Mouse (Mus musculus): Measurements from ENCODE around the gene Slc22a19. TPM values are rescaled to one million over a fixed set of nuclear protein-coding genes. Genes with fewer than 3 reads are reported as not detected.
"Not testable (repeated sequence)": the region's sequence is repeated elsewhere in the genome, so short reads cannot be mapped to it uniquely, and the experiment has no call there.

The Slc22a19 gene
- 6.9 and 7.6 TPM in 2 replicates for polyA plus RNA-seq (2015; fragmentation: Nextera tagmentation; extraction: Ambion mirVana)

GRCm38 (mm10) chr19:7711148-7711547 is at the start of gene Slc22a19:
TSS of gene Slc22a19 (minus strand) at chr19:7711310.
- H3K9me3 ChIP-seq (replicated peaks), result no peaks in the 10 kb centered on the region
- H3K36me3 ChIP-seq, result no peaks in the 10 kb centered on the region
- no peak within 1 kb of the TSS for H3K9ac ChIP-seq
- H3K27ac ChIP-seq, result no peak within 1 kb of the TSS
- no peaks in the 10 kb centered on the region for H3K4me1 ChIP-seq
- no peak within 1 kb of the TSS for H3K4me3 ChIP-seq (replicated peaks)
- ATAC-seq (replicated peaks; ENCODE audit: low FRiP score), result no peak
- H3K27me3 ChIP-seq, result no peaks in the 10 kb centered on the region
- H3K4me2 ChIP-seq, result no peak within 1 kb of the TSS

DNA sequence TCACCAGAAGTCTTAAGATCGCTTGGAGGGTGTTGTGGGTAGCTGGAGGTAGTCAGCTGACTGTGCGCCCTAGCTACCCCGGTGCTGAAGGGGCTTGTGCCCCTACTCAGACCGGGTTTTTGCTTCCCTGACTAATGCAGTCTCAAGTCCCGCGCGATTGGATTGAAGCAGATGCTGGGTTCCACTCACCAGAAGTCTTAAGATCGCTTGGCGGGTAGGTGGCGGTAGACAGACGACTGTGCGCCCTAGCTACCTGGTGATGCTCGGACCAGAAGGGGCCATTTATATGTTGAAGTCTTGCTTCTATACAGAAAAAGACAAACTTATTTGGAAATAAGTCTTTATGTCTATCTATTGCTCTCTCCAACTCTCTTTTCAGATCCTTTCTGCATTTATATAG is 42.3 kb upstream of the Slc22a19 start:
- H3K9me3 ChIP-seq (replicated peaks); H3K36me3 ChIP-seq; H3K27ac ChIP-seq; H3K4me3 ChIP-seq (replicated peaks); ATAC-seq (replicated peaks; ENCODE audit: low FRiP score); H3K4me1 ChIP-seq; H3K27me3 ChIP-seq; H3K9ac ChIP-seq; H3K4me2 ChIP-seq: not testable (repeated sequence)
- 68% methylated on average over 13 of the region's 13 CpGs for WGBS

- Histone ChIP-seq H3K27ac (no peak overlapping the region), H3K36me3 (no peaks in the 10 kb centered on the region), H3K27me3 (no peaks in the 10 kb centered on the region), H3K4me1 (no peaks in the 10 kb centered on the region), H3K4me3 (replicated peaks) (no peak overlapping the region), H3K9ac (no peak overlapping the region), H3K9me3 (replicated peaks) (no peaks in the 10 kb centered on the region), H3K4me2 (no peak overlapping the region)
- ATAC-seq (replicated peaks; ENCODE audit: low FRiP score), result no peak
- WGBS, result 38% methylated on average over 1 of the region's 1 CpGs
These were observed 18.4 kb upstream of the Slc22a19 start for GRCm38 (mm10) chr19:7729543-7729942.

- not testable (repeated sequence) for ATAC-seq (replicated peaks; ENCODE audit: low FRiP score); H3K9me3 ChIP-seq (replicated peaks); H3K36me3 ChIP-seq; H3K4me3 ChIP-seq (replicated peaks); H3K27ac ChIP-seq; H3K27me3 ChIP-seq; H3K4me1 ChIP-seq; H3K9ac ChIP-seq; H3K4me2 ChIP-seq
- 70% methylated on average over 3 of the region's 3 CpGs for WGBS
These were observed 18.0 kb downstream of the Slc22a19 start for GRCm38 (mm10) chr19:7693104-7693503.

GRCm38 (mm10) chr19:7691259-7691658 is 19.9 kb downstream of the Slc22a19 start:
- Histone ChIP-seq H3K4me2 (no peak overlapping the region), H3K4me1 (no peaks in the 10 kb centered on the region), H3K4me3 (replicated peaks) (no peak overlapping the region), H3K27ac (no peak overlapping the region), H3K9me3 (replicated peaks) (no peaks in the 10 kb centered on the region), H3K27me3 (no peaks in the 10 kb centered on the region), H3K36me3 (no peaks in the 10 kb centered on the region), H3K9ac (no peak overlapping the region)
- ATAC-seq (replicated peaks; ENCODE audit: low FRiP score), result no peak
- WGBS, result 84% methylated on average over 2 of the region's 2 CpGs

DNA sequence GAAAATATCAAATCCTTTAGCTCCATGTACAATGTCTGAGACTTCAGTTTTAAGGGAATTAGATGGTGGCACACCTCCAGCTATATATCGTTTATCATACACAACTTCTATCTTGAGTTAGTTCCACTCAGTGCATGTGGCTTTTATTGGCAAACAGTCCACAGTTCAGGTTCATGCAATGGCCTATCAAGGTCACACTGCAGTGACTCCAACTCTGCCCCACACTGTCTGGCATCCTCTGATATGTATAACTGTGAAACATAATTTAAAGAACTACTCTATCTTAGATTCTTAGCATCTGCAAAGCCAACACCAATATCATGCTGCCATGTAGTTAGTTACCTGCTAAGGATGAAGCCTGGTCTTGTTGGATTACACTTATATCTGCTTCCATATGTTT is 23.1 kb downstream of the Slc22a19 start:
- ATAC-seq (replicated peaks; ENCODE audit: low FRiP score), result no peak
- Histone ChIP-seq H3K27ac (no peak overlapping the region), H3K9me3 (replicated peaks) (no peaks in the 10 kb centered on the region), H3K9ac (no peak overlapping the region), H3K27me3 (no peaks in the 10 kb centered on the region), H3K4me2 (no peak overlapping the region), H3K36me3 (no peaks in the 10 kb centered on the region), H3K4me1 (no peaks in the 10 kb centered on the region), H3K4me3 (replicated peaks) (no peak overlapping the region)
- 89% methylated on average over 1 of the region's 1 CpGs for WGBS

GRCm38 (mm10) chr19:7672033-7672432 is 39.1 kb downstream of the Slc22a19 start:
- Histone ChIP-seq H3K4me2 (no peak overlapping the region), H3K9ac (no peak overlapping the region), H3K36me3 (no peaks in the 10 kb centered on the region), H3K9me3 (replicated peaks) (no peaks in the 10 kb centered on the region), H3K4me1 (no peaks in the 10 kb centered on the region), H3K27me3 (no peaks in the 10 kb centered on the region), H3K4me3 (replicated peaks) (no peak overlapping the region), H3K27ac (no peak overlapping the region)
- ATAC-seq (replicated peaks; ENCODE audit: low FRiP score), result no peak
- 14% methylated on average over 1 of the region's 1 CpGs for WGBS

- no peak overlapping the region for H3K9ac ChIP-seq
- no peaks in the 10 kb centered on the region for H3K36me3 ChIP-seq
- H3K9me3 ChIP-seq (replicated peaks), result no peaks in the 10 kb centered on the region
- 51% methylated on average over 8 of the region's 8 CpGs for WGBS
- no peaks in the 10 kb centered on the region for H3K27me3 ChIP-seq
- H3K4me2 ChIP-seq, result no peak overlapping the region
- ATAC-seq (replicated peaks; ENCODE audit: low FRiP score), result peak; percentile 56
- H3K4me1 ChIP-seq, result no peaks in the 10 kb centered on the region
- 0 out of 2 replicates have a peak overlapping the region, but pooled peaks have one; percentile 11 for H3K27ac ChIP-seq
- no peak overlapping the region for H3K4me3 ChIP-seq (replicated peaks)
These were observed 62.0 kb downstream of the Slc22a19 start for GRCm38 (mm10) chr19:7648913-7649666.

- no peak overlapping the region for H3K4me3 ChIP-seq (replicated peaks)
- H3K27ac ChIP-seq, result no peak overlapping the region; the same call in 1 of the 2 replicates
- no peaks in the 10 kb centered on the region for H3K9me3 ChIP-seq (replicated peaks)
- no peaks in the 10 kb centered on the region for H3K36me3 ChIP-seq
- H3K4me1 ChIP-seq, result no peaks in the 10 kb centered on the region
- no peak overlapping the region for H3K4me2 ChIP-seq
- H3K9ac ChIP-seq, result no peak overlapping the region
- no peaks in the 10 kb centered on the region for H3K27me3 ChIP-seq
- ATAC-seq (replicated peaks; ENCODE audit: low FRiP score), result no peak
- 75% methylated on average over 1 of the region's 1 CpGs for WGBS
These were observed 77.3 kb downstream of the Slc22a19 start for GRCm38 (mm10) chr19:7633786-7634185.

DNA sequence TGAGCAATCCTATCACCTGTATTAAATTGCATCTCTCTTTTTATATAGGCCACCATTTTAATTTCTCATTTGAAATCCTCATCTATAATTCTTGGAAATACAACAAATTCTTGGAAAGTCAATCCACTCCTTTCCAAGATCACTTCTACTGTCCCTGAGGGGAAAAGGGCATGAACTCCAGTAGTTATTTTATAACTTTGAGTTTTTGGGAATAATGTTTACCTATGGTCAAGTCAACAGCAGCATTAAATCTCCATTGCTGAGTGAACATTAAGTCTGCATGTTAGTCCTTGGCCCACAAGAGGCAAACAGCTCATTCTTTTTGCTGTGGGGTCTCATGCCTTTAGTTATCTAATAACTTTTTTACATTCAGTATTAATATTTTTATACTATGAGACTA is 78.1 kb downstream of the Slc22a19 start:
- no peaks in the 10 kb centered on the region for H3K9me3 ChIP-seq (replicated peaks)
- H3K4me3 ChIP-seq (replicated peaks), result no peak overlapping the region
- H3K27me3 ChIP-seq, result no peaks in the 10 kb centered on the region
- H3K4me2 ChIP-seq, result no peak overlapping the region
- no peaks in the 10 kb centered on the region for H3K36me3 ChIP-seq
- no peak overlapping the region for H3K9ac ChIP-seq
- no peak for ATAC-seq (replicated peaks; ENCODE audit: low FRiP score)
- no peaks in the 10 kb centered on the region for H3K4me1 ChIP-seq
- H3K27ac ChIP-seq, result no peak overlapping the region

Other genes with a start within 250 kb of the Slc22a19 start
- 157 TPM in 2 replicates for gene Rtn3, start 228.0 kb downstream of the Slc22a19 start, polyA plus RNA-seq (2015; fragmentation: Nextera tagmentation; extraction: Ambion mirVana)
- 12.2 and 12.3 TPM in 2 replicates for gene Atl3, start 217.3 kb downstream of the Slc22a19 start, polyA plus RNA-seq (2015; fragmentation: Nextera tagmentation; extraction: Ambion mirVana)
- 8.8 and 9.2 TPM in 2 replicates for gene Pla2g16, start 153.9 kb downstream of the Slc22a19 start, polyA plus RNA-seq (2015; fragmentation: Nextera tagmentation; extraction: Ambion mirVana)
- gene Lgals12, start 104.1 kb downstream of the Slc22a19 start, polyA plus RNA-seq (2015; fragmentation: Nextera tagmentation; extraction: Ambion mirVana), result 1.3 and 2.1 TPM in 2 replicates
- not detected in 2 replicates for gene Hrasls5, start 98.8 kb downstream of the Slc22a19 start, polyA plus RNA-seq (2015; fragmentation: Nextera tagmentation; extraction: Ambion mirVana)
- 0.15 and 0.31 TPM in 2 replicates for gene Slc22a26, start 91.4 kb upstream of the Slc22a19 start, polyA plus RNA-seq (2015; fragmentation: Nextera tagmentation; extraction: Ambion mirVana)